Mouse (Mus musculus): ENCODE measurements around the gene Lysmd4.

Lysmd4 gene

GRCm38 (mm10) chr7:67208317-67208716 lies 14.0 kb upstream of the Lysmd4 start:
- TF ChIP-seq POU5F1 (IDR thresholded peaks at IDR 0.05; ENCODE audit: borderline replicate concordance, low read length), result no peak
- no peak for TF ChIP-seq CTCF (conservative IDR thresholded peaks at IDR 0.05; ENCODE audit: low read length)
- TF ChIP-seq NANOG (IDR thresholded peaks at IDR 0.05; ENCODE audit: borderline replicate concordance, low read length), result no peak
- no peaks in the 10 kb centered on the region for H3K36me3 ChIP-seq (ENCODE audit: insufficient read depth, low read length)
- H3K4me3 ChIP-seq (replicated peaks; ENCODE audit: low read length), result no peak overlapping the region
- no peaks in the 10 kb centered on the region for H3K27me3 ChIP-seq (ENCODE audit: insufficient read depth, low read length)
- peaks cover 2% of the 10 kb centered on the region; the same call in 1 of the 2 replicates for H3K9me3 ChIP-seq (ENCODE audit: low read length)
- H3K4me1 ChIP-seq (replicated peaks; ENCODE audit: low read depth, low read length), result peaks cover 4% of the 10 kb centered on the region; the same call in 1 of the 2 replicates

- peaks cover 4% of the 10 kb centered on the region; the same call in 1 of the 2 replicates for H3K4me1 ChIP-seq (replicated peaks; ENCODE audit: low read depth, low read length)
- H3K36me3 ChIP-seq (ENCODE audit: insufficient read depth, low read length), result no peaks in the 10 kb centered on the region
- TF ChIP-seq CTCF (conservative IDR thresholded peaks at IDR 0.05; ENCODE audit: low read length) (no peak), POU5F1 (IDR thresholded peaks at IDR 0.05; ENCODE audit: borderline replicate concordance, low read length) (no peak), NANOG (IDR thresholded peaks at IDR 0.05; ENCODE audit: borderline replicate concordance, low read length) (no peak)
- no peak overlapping the region for H3K4me3 ChIP-seq (replicated peaks; ENCODE audit: low read length)
- peaks cover under 1% of the 10 kb centered on the region; the same call in 1 of the 2 replicates for H3K9me3 ChIP-seq (ENCODE audit: low read length)
- H3K27me3 ChIP-seq (ENCODE audit: insufficient read depth, low read length), result no peaks in the 10 kb centered on the region
Observed at GRCm38 (mm10) chr7:67210004-67210833, 12.1 kb upstream of the Lysmd4 start.

GRCm38 (mm10) chr7:67211341-67211740 lies 11.0 kb upstream of the Lysmd4 start:
- Histone ChIP-seq H3K4me1 (replicated peaks; ENCODE audit: low read depth, low read length) (peaks cover 2% of the 10 kb centered on the region; the same call in 1 of the 2 replicates), H3K27me3 (ENCODE audit: insufficient read depth, low read length) (no peaks in the 10 kb centered on the region), H3K4me3 (replicated peaks; ENCODE audit: low read length) (no peak overlapping the region), H3K36me3 (ENCODE audit: insufficient read depth, low read length) (no peaks in the 10 kb centered on the region), H3K9me3 (ENCODE audit: low read length) (no peaks in the 10 kb centered on the region)
- no peak for TF ChIP-seq POU5F1 (IDR thresholded peaks at IDR 0.05; ENCODE audit: borderline replicate concordance, low read length)

GRCm38 (mm10) chr7:67211971-67212370 lies 10.4 kb upstream of the Lysmd4 start:
- H3K27me3 ChIP-seq (ENCODE audit: insufficient read depth, low read length), result no peaks in the 10 kb centered on the region
- no peaks in the 10 kb centered on the region for H3K36me3 ChIP-seq (ENCODE audit: insufficient read depth, low read length)
- H3K4me1 ChIP-seq (replicated peaks; ENCODE audit: low read depth, low read length), result no peaks in the 10 kb centered on the region; the same call in 1 of the 2 replicates
- H3K4me3 ChIP-seq (replicated peaks; ENCODE audit: low read length), result no peak overlapping the region
- peaks cover 5% of the 10 kb centered on the region for H3K9me3 ChIP-seq (ENCODE audit: low read length)
- no peak for TF ChIP-seq NANOG (IDR thresholded peaks at IDR 0.05; ENCODE audit: borderline replicate concordance, low read length)
- no peak for TF ChIP-seq POU5F1 (IDR thresholded peaks at IDR 0.05; ENCODE audit: borderline replicate concordance, low read length)
- TF ChIP-seq CTCF (conservative IDR thresholded peaks at IDR 0.05; ENCODE audit: low read length), result no peak

- H3K9me3 ChIP-seq (ENCODE audit: low read length), result peaks cover 10% of the 10 kb centered on the region
- no peak for TF ChIP-seq CTCF (conservative IDR thresholded peaks at IDR 0.05; ENCODE audit: low read length)
- H3K4me3 ChIP-seq (replicated peaks; ENCODE audit: low read length), result no peak overlapping the region
Observed at GRCm38 (mm10) chr7:67213589-67213988, 8.8 kb upstream of the Lysmd4 start.

GRCm38 (mm10) chr7:67216351-67216750 lies 6.0 kb upstream of the Lysmd4 start:
- Histone ChIP-seq H3K4me3 (replicated peaks; ENCODE audit: low read length) (no peak overlapping the region), H3K4me1 (replicated peaks; ENCODE audit: low read depth, low read length) (no peaks in the 10 kb centered on the region), H3K36me3 (ENCODE audit: insufficient read depth, low read length) (no peaks in the 10 kb centered on the region), H3K27me3 (ENCODE audit: insufficient read depth, low read length) (no peaks in the 10 kb centered on the region), H3K9me3 (ENCODE audit: low read length) (peaks cover 10% of the 10 kb centered on the region)
- no peak for TF ChIP-seq NANOG (IDR thresholded peaks at IDR 0.05; ENCODE audit: borderline replicate concordance, low read length)
- no peak for TF ChIP-seq POU5F1 (IDR thresholded peaks at IDR 0.05; ENCODE audit: borderline replicate concordance, low read length)
- no peak for TF ChIP-seq CTCF (conservative IDR thresholded peaks at IDR 0.05; ENCODE audit: low read length)

More at GRCm38 (mm10) chr7:67213589-67213988, 8.8 kb upstream of the Lysmd4 start:
- Histone ChIP-seq H3K4me1 (replicated peaks; ENCODE audit: low read depth, low read length) (no peaks in the 10 kb centered on the region), H3K36me3 (ENCODE audit: insufficient read depth, low read length) (no peaks in the 10 kb centered on the region), H3K27me3 (ENCODE audit: insufficient read depth, low read length) (no peaks in the 10 kb centered on the region)

GRCm38 (mm10) chr7:67217025-67217424 lies 5.3 kb upstream of the Lysmd4 start:
- no peak overlapping the region for H3K4me3 ChIP-seq (replicated peaks; ENCODE audit: low read length)
- H3K9me3 ChIP-seq (ENCODE audit: low read length), result peaks cover 10% of the 10 kb centered on the region
- H3K36me3 ChIP-seq (ENCODE audit: insufficient read depth, low read length), result no peaks in the 10 kb centered on the region
- H3K27me3 ChIP-seq (ENCODE audit: insufficient read depth, low read length), result no peaks in the 10 kb centered on the region
- peaks cover 4% of the 10 kb centered on the region; the same call in 1 of the 2 replicates for H3K4me1 ChIP-seq (replicated peaks; ENCODE audit: low read depth, low read length)
- TF ChIP-seq CTCF (conservative IDR thresholded peaks at IDR 0.05; ENCODE audit: low read length), result peak; percentile 55
- TF ChIP-seq POU5F1 (IDR thresholded peaks at IDR 0.05; ENCODE audit: borderline replicate concordance, low read length), result no peak
- no peak for TF ChIP-seq NANOG (IDR thresholded peaks at IDR 0.05; ENCODE audit: borderline replicate concordance, low read length)

GRCm38 (mm10) chr7:67225943-67226625 lies 3.7 kb downstream of the Lysmd4 start:
- no peaks in the 10 kb centered on the region for H3K9me3 ChIP-seq (ENCODE audit: low read length)
- no peak for TF ChIP-seq POU5F1 (IDR thresholded peaks at IDR 0.05; ENCODE audit: borderline replicate concordance, low read length)
- TF ChIP-seq NANOG (IDR thresholded peaks at IDR 0.05; ENCODE audit: borderline replicate concordance, low read length), result no peak
- TF ChIP-seq CTCF (conservative IDR thresholded peaks at IDR 0.05; ENCODE audit: low read length), result no peak
- no peak overlapping the region for H3K4me3 ChIP-seq (replicated peaks; ENCODE audit: low read length)
- H3K36me3 ChIP-seq (ENCODE audit: insufficient read depth, low read length), result peaks cover 19% of the 10 kb centered on the region
- H3K27me3 ChIP-seq (ENCODE audit: insufficient read depth, low read length), result no peaks in the 10 kb centered on the region
- peaks cover 15% of the 10 kb centered on the region for H3K4me1 ChIP-seq (replicated peaks; ENCODE audit: low read depth, low read length)

Data from E14TG2a.4 (cell line).